Mouse (Mus musculus) limb, embryonic 13.5 days (tissue): Measurements from ENCODE around the gene Fgfbp1. TPM values are rescaled to one million over a fixed set of nuclear protein-coding genes. Genes with fewer than 3 reads are reported as not detected.

Experiments used
- ATAC-seq: fragments of 200-750 bp; cut with Nextera tagmentation; 2 replicates; pipeline ENCODE4 v1.8.0; 2017; ENCODE audit warnings: low read depth, moderate number of reproducible peaks, moderate TSS enrichment; ENCODE audit not compliant: low FRiP score
- H3K27ac ChIP-seq: fragments of 300-500 bp; sonication (generic); 2 replicates; pipeline ENCODE4 v1.5.1; 2015; ENCODE audit warnings: inconsistent platforms, mild to moderate bottlenecking, moderate library complexity
- H3K27me3 ChIP-seq: fragments of 300-500 bp; sonication (generic); 2 replicates; pipeline ENCODE4 v1.6.1; 2015; ENCODE audit warnings: mild to moderate bottlenecking, inconsistent platforms
- H3K36me3 ChIP-seq: fragments of 300-500 bp; sonication (generic); 2 replicates; pipeline ENCODE4 v1.6.1; 2015; ENCODE audit warnings: inconsistent platforms, mild to moderate bottlenecking, moderate library complexity
- H3K4me1 ChIP-seq: fragments of 300-500 bp; sonication (generic); 2 replicates; pipeline ENCODE4 v1.6.1; 2015; ENCODE audit warnings: inconsistent platforms
- H3K4me2 ChIP-seq: fragments of 300-500 bp; sonication (generic); replicated peaks from 2 replicates; pipeline ENCODE4 v1.6.1; 2015; ENCODE audit warnings: inconsistent platforms, mild to moderate bottlenecking, moderate library complexity
- H3K4me3 ChIP-seq: fragments of 300-500 bp; sonication (generic); 2 replicates; pipeline ENCODE4 v1.5.1; 2015; ENCODE audit warnings: moderate library complexity, mild to moderate bottlenecking, inconsistent platforms
- H3K9ac ChIP-seq: fragments of 300-500 bp; sonication (generic); 2 replicates; pipeline ENCODE4 v1.6.1; 2015; ENCODE audit warnings: mild to moderate bottlenecking, inconsistent platforms
- H3K9me3 ChIP-seq: fragments of 300-500 bp; sonication (generic); 2 replicates; pipeline ENCODE4 v1.6.1; 2016; ENCODE audit warnings: inconsistent platforms
- WGBS: fragments of 180-500 bp; shearing (Covaris S2); methylation state at CpG from one replicate; pipeline ENCODE4 v1.1.7; 2015; 5-methylcytosine and 5-hydroxymethylcytosine counted together
- polyA plus RNA-seq: library from polyadenylated mRNA; unstranded; fragments of >200 nt; fragmentation: Nextera tagmentation; extraction: Ambion mirVana; gene quantifications from 2 replicates; pipeline ENCODE4 v1.2.1, GENCODE M21; 2015

The Fgfbp1 gene
- polyA plus RNA-seq = 14.3 and 17.9 TPM in 2 replicates

DNA sequence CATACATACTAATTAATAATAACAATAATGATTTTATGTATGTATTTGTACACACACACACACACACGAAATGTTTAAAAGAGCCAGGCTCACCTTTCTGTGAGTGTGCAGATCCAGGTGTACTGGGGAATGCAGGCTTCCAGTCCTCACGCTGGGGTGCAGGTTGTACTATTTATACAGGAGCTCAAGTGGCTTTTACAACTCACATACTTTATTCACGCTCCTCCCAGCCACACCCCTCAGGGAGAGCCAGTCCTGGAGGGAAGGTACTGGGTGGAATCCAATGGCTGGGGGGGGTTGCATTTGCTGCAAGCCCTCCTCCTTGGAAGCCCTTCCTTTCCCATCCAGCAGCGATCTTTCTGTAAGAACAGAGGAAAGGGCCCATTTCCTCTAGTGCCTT lies at the start of gene Fgfbp1:
Gene Fgfbp1, minus strand, starts transcription at position 160 of the 400 bp plus-strand sequence.
- peak within 1 kb of the TSS; percentile 28 for H3K4me2 ChIP-seq

DNA sequence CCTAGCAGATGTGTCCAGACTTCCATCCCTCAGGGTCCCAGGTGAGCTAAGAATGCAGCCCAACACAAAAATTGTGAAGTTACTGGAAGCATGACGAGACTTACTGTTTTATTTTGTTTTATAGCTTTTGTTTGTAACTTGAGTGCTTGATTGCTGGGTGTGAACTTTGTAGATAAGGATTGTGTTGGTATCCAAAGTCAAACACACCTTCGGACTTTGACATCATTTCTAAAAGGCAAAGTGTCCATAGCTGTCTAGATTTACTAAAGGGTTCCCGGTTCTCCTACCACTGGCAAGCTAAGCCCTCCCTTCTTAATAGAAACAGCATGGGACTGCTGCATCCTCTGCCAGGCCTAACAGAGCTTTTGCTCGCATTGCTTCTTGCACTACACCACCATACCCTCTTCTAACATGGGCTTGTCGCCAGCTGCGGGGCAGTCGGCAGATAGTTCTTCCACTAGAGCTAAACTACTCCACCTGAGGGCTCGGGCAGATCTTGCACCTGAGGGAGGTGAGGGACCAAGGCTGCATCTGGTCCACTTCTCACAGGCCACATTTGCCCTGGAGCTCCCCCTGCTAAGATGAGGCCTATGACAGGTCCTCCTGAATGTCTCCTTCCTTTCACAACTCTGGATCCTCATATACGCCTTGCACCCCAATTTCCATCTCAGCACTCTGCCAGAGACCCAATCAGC lies 16.9 kb upstream of the Fgfbp1 start:
- H3K4me3 ChIP-seq = no peak overlapping the region
- H3K36me3 ChIP-seq = peaks cover 59% of the 10 kb centered on the region
- no peaks in the 10 kb centered on the region for H3K9me3 ChIP-seq
- 92% methylated on average over 9 of the region's 9 CpGs for WGBS
- no peak for ATAC-seq
- no peak overlapping the region for H3K9ac ChIP-seq
- H3K27me3 ChIP-seq = no peaks in the 10 kb centered on the region
- H3K4me1 ChIP-seq = no peaks in the 10 kb centered on the region
- H3K27ac ChIP-seq = no peak overlapping the region
- H3K4me2 ChIP-seq = no peak overlapping the region

More for the DNA sequence above, at the start of gene Fgfbp1:
- no peaks in the 10 kb centered on the region for H3K9me3 ChIP-seq
- no peaks in the 10 kb centered on the region for H3K36me3 ChIP-seq
- WGBS = 51% methylated on average over 4 of the region's 4 CpGs
- H3K4me3 ChIP-seq = no peak within 1 kb of the TSS
- H3K27me3 ChIP-seq = no peaks in the 10 kb centered on the region
- peaks cover 13% of the 10 kb centered on the region for H3K4me1 ChIP-seq
- ATAC-seq = no peak
- no peak within 1 kb of the TSS for H3K9ac ChIP-seq
- H3K27ac ChIP-seq = no peak within 1 kb of the TSS

- no peak overlapping the region for H3K4me2 ChIP-seq
- H3K4me1 ChIP-seq = no peaks in the 10 kb centered on the region
- WGBS = 90% methylated on average over 8 of the region's 8 CpGs
- no peak for ATAC-seq
- H3K27me3 ChIP-seq = no peaks in the 10 kb centered on the region
- no peaks in the 10 kb centered on the region for H3K9me3 ChIP-seq
- H3K27ac ChIP-seq = no peak overlapping the region
- H3K9ac ChIP-seq = no peak overlapping the region
- no peak overlapping the region for H3K4me3 ChIP-seq
- H3K36me3 ChIP-seq = peaks cover 55% of the 10 kb centered on the region
These were observed 16.0 kb upstream of the Fgfbp1 start for GRCm38 (mm10) chr5:43997626-43998025.

DNA sequence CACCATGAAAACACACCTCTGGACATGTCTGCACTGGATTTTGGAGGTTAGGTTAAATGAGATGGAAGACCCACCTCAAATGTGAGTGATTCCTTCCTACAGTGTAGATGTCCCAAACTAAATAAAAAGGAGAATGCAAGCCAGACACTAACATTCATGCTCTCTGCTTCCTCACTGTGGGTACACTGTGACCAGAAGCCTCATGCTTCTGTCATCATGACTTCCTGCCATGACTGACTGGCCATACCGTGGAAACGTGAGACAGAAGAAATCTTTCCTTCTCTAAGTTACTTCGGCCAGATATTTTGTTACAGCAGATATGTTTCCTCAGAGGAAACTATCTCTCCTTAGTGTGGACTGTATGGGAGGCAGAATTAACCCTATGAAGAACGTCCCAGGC lies 14.6 kb upstream of the Fgfbp1 start:
- no peak overlapping the region for H3K4me2 ChIP-seq
- no peak overlapping the region for H3K27ac ChIP-seq
- no peak for ATAC-seq
- H3K9ac ChIP-seq = no peak overlapping the region
- no peaks in the 10 kb centered on the region for H3K9me3 ChIP-seq
- H3K27me3 ChIP-seq = no peaks in the 10 kb centered on the region
- H3K4me1 ChIP-seq = no peaks in the 10 kb centered on the region
- no peak overlapping the region for H3K4me3 ChIP-seq
- peaks cover 40% of the 10 kb centered on the region for H3K36me3 ChIP-seq
- 81% methylated on average over 4 of the region's 4 CpGs for WGBS

DNA sequence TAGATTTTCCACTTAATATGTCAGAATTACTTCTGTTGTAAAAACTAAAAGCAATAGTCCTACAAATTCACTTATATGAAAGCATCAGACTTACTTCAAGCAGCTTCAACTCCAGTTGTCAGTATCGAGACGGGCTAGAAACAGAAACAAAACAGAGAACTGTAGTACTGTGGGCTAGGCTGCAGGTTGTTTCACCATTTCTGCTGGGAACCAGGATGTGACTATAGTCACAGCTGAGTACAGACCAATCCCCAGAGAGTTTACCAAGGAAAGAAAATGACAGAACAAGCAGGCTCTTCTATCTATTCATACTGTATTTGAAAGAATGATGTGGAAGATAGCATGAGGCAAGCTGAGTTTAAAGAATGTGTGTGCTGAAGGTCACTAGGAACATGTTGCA lies 13.4 kb upstream of the Fgfbp1 start:
- H3K27ac ChIP-seq = no peak overlapping the region
- no peak overlapping the region for H3K4me3 ChIP-seq
- H3K9me3 ChIP-seq = no peaks in the 10 kb centered on the region
- no peak overlapping the region for H3K4me2 ChIP-seq
- H3K27me3 ChIP-seq = no peaks in the 10 kb centered on the region
- H3K36me3 ChIP-seq = peaks cover 31% of the 10 kb centered on the region
- H3K9ac ChIP-seq = no peak overlapping the region
- 90% methylated on average over 2 of the region's 2 CpGs for WGBS
- ATAC-seq = no peak
- H3K4me1 ChIP-seq = no peaks in the 10 kb centered on the region

DNA sequence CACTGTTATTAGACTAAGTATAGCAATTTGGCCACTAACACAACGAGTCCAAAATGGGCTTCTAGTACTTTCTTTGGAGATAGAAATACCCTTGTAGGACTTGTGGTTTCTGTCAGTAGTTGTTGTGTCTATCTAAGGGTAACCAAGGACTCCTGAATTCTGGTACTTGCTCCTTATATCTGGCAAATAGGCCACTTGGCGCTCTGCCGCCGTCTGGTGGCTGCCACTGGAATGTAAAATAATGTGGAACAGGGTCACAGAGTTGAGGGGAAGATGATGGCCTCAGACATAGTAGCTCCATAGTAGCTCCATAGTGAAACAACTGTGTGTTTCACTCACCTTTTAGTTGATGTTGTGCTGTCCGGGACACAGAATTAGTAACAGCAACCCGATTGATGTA lies 8.7 kb upstream of the Fgfbp1 start:
- H3K4me1 ChIP-seq = no peaks in the 10 kb centered on the region
- H3K27ac ChIP-seq = no peak overlapping the region
- H3K27me3 ChIP-seq = no peaks in the 10 kb centered on the region
- 57% methylated on average over 6 of the region's 6 CpGs for WGBS
- no peak overlapping the region for H3K9ac ChIP-seq
- H3K36me3 ChIP-seq = no peaks in the 10 kb centered on the region
- H3K4me3 ChIP-seq = no peak overlapping the region
- no peak for ATAC-seq
- no peak overlapping the region for H3K4me2 ChIP-seq
- no peaks in the 10 kb centered on the region for H3K9me3 ChIP-seq

- Histone ChIP-seq H3K4me1 (no peaks in the 10 kb centered on the region), H3K4me2 (no peak overlapping the region), H3K9ac (no peak overlapping the region), H3K4me3 (no peak overlapping the region), H3K27ac (no peak overlapping the region), H3K27me3 (no peaks in the 10 kb centered on the region), H3K9me3 (no peaks in the 10 kb centered on the region), H3K36me3 (no peaks in the 10 kb centered on the region)
- 80% methylated on average over 5 of the region's 5 CpGs for WGBS
- no peak for ATAC-seq
These were observed 7.4 kb upstream of the Fgfbp1 start for GRCm38 (mm10) chr5:43989017-43989416.

DNA sequence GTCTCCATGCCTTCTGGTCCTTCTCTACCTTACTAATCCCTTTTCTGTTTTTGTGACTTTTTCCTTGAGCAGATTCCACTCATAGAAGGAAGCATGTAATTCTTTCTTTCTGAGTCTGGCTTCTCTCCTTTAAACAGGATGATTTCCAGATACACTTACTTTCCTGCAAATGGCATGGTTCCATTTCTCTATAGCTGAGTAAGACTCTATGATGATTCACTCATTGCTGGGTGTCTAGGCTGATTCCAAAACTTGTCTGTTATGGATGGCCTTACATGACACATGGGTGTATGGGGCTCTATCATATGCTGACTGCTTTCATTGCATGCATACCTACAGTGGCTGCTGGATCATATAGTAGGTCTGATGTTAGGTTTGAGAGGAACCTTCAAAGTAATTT lies 4.6 kb upstream of the Fgfbp1 start:
- no peaks in the 10 kb centered on the region for H3K9me3 ChIP-seq
- H3K4me3 ChIP-seq = no peak overlapping the region
- H3K27ac ChIP-seq = no peak overlapping the region
- no peak for ATAC-seq
- no peaks in the 10 kb centered on the region for H3K36me3 ChIP-seq
- H3K9ac ChIP-seq = no peak overlapping the region
- no peak overlapping the region for H3K4me2 ChIP-seq
- H3K27me3 ChIP-seq = no peaks in the 10 kb centered on the region
- H3K4me1 ChIP-seq = peaks cover 9% of the 10 kb centered on the region

DNA sequence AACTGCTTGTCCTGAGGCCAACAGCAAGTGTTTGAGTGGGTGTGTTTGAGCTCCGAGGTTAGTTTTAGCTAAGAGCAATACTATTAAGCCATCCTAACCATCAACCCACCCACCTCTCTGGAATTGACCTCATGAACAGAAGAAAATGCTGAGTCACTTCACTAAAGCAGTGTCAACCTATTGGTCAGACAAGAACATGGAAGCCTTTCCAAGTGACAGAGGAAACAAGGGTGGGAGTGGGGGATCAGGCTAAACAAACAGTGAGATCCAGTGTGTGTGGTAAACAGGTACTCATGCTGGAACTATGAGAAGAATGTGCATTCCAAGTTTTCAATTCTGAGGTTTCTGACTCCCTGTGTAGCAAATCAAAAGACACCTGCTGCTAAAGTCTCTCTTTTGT lies 1.3 kb upstream of the Fgfbp1 start:
- no peak for ATAC-seq
- WGBS = 82% methylated on average over 1 of the region's 1 CpGs
- Histone ChIP-seq H3K4me1 (peaks cover 13% of the 10 kb centered on the region), H3K36me3 (no peaks in the 10 kb centered on the region), H3K4me2 (no peak overlapping the region), H3K9me3 (no peaks in the 10 kb centered on the region), H3K27ac (no peak overlapping the region), H3K9ac (no peak overlapping the region), H3K4me3 (no peak overlapping the region), H3K27me3 (no peaks in the 10 kb centered on the region)

DNA sequence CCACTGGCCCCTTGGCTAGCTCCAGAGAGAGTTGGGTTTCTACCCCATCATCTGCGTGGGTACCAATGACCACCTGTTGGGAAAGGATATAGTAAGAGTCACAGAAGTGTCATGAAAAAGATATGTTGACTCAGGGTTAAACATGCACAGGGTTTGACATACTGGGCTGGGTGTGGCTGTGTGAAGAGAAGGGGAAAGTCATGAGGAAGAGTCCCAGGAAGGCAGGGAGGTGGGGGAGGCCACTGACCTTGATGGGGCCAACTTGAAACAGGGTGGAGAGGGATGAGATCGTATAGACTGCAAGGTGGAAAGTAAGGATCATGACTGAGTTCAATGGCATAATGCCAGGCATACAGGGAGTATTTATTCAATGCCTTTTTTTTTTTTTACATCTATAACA lies 1.2 kb downstream of the Fgfbp1 start:
- Histone ChIP-seq H3K4me3 (no peak overlapping the region), H3K9ac (no peak overlapping the region), H3K9me3 (no peaks in the 10 kb centered on the region), H3K4me2 (no peak overlapping the region), H3K36me3 (no peaks in the 10 kb centered on the region), H3K4me1 (peaks cover 13% of the 10 kb centered on the region), H3K27ac (no peak overlapping the region), H3K27me3 (no peaks in the 10 kb centered on the region)
- whole genome bisulfite sequencing = 69% methylated on average over 2 of the region's 2 CpGs
- no peak for ATAC-seq

GRCm38 (mm10) chr5:43976821-43977561 lies 4.6 kb downstream of the Fgfbp1 start:
- H3K27ac ChIP-seq = no peak overlapping the region
- no peak for ATAC-seq
- 78% methylated on average over 1 of the region's 1 CpGs for WGBS

GRCm38 (mm10) chr5:43974166-43974565 lies 7.4 kb downstream of the Fgfbp1 start:
- H3K27me3 ChIP-seq = no peaks in the 10 kb centered on the region
- ATAC-seq = no peak
- no peak overlapping the region for H3K9ac ChIP-seq
- 82% methylated on average over 6 of the region's 6 CpGs for WGBS
- H3K4me2 ChIP-seq = no peak overlapping the region
- H3K9me3 ChIP-seq = no peaks in the 10 kb centered on the region
- no peak overlapping the region for H3K4me3 ChIP-seq
- no peak overlapping the region for H3K27ac ChIP-seq
- no peaks in the 10 kb centered on the region for H3K36me3 ChIP-seq
- H3K4me1 ChIP-seq = no peaks in the 10 kb centered on the region

More at GRCm38 (mm10) chr5:43976821-43977561, 4.6 kb downstream of the Fgfbp1 start:
- Histone ChIP-seq H3K9ac (no peak overlapping the region), H3K4me3 (no peak overlapping the region), H3K36me3 (no peaks in the 10 kb centered on the region), H3K9me3 (no peaks in the 10 kb centered on the region), H3K4me1 (peaks cover 12% of the 10 kb centered on the region), H3K4me2 (no peak overlapping the region), H3K27me3 (no peaks in the 10 kb centered on the region)
